ENCODE assay signal across 17 mouse cellular contexts in genomic region chr12:5084714-5085113, GRCm38 (mm10).
"Had no signal": no experiment of that assay in that cellular context is flagged by ENCODE, and none has a peak within 500 bp of the region (broad histone marks: within the 10 kb centered on the region; RNA-seq: fewer than 3 reads in every experiment).

No protein-coding gene starts in this region.

- H3K4me3 ChIP-seq: neural tube, embryonic 12.5 days; neural tube, embryonic 13.5 days; neural tube, embryonic 15.5 days; stomach, embryonic 15.5 days had no signal

- H3K9me3 ChIP-seq: neural tube, embryonic 12.5 days; neural tube, embryonic 13.5 days; neural tube, embryonic 15.5 days; stomach, embryonic 15.5 days had no signal

- H3K27ac ChIP-seq: neural tube, embryonic 12.5 days; neural tube, embryonic 13.5 days; neural tube, embryonic 15.5 days; stomach, embryonic 15.5 days; stomach, postnatal 0 days had no signal

- H3K9ac ChIP-seq: neural tube, embryonic 12.5 days; neural tube, embryonic 13.5 days; neural tube, embryonic 15.5 days; stomach, embryonic 15.5 days had no signal

- DNase-seq: retina, postnatal 1 day; right cerebral cortex, adult 18-20 months; right cerebral cortex, postnatal 14 days; right cerebral cortex, postnatal 25 days; right cerebral cortex, postnatal 4 days; spleen, adult 18-20 months; thymus, adult 18-20 months; thymus, adult 2 months; thymus, postnatal 14 days; thymus, postnatal 25 days; thymus, postnatal 36 days; thymus, postnatal 4 days had no signal

- H3K27me3 ChIP-seq: neural tube, embryonic 12.5 days; neural tube, embryonic 13.5 days; neural tube, embryonic 15.5 days; stomach, embryonic 15.5 days had no signal

- H3K4me2 ChIP-seq: neural tube, embryonic 12.5 days; neural tube, embryonic 13.5 days; neural tube, embryonic 15.5 days; stomach, embryonic 15.5 days had no signal
